Mouse (Mus musculus): ENCODE data around the gene Slc28a3.

GRCm38 (mm10) chr13:58656885-58657284 lies 46.2 kb upstream of the Slc28a3 start:
- TF ChIP-seq POLR2A (IDR thresholded peaks at IDR 0.05; ENCODE audit: control insufficient read depth, low read depth, low read length): no peak
- no peak for TF ChIP-seq CTCF (IDR thresholded peaks at IDR 0.05; ENCODE audit: control insufficient read depth, insufficient read depth, insufficient replicate concordance, low read depth, low read length)

Data from testis, adult 2 months (tissue).